Mouse (Mus musculus) spleen, adult 12 weeks (tissue): ENCODE results near the gene Rplp0.
"Not testable (repeated sequence)": the region's sequence is repeated elsewhere in the genome, so short reads cannot be mapped to it uniquely, and the experiment has no call there.

Experiments used
- DNase-seq: peaks from one replicate; pipeline ENCODE4 v3.0.0; 2022; ENCODE audit warnings: low spot score

Gene Rplp0

GRCm38 (mm10) chr5:115559237-115560101 lies at the start of gene Rplp0:
Gene Rplp0 (plus strand): TSS chr5:115559467.
- peak; percentile 100 for DNase-seq

GRCm38 (mm10) chr5:115509790-115510689 lies 49.2 kb upstream of the Rplp0 start:
- DNase-seq: no peak

- no peak for DNase-seq
Measured at GRCm38 (mm10) chr5:115512375-115512774, 46.9 kb upstream of the Rplp0 start.

- DNase-seq: no peak
Measured at GRCm38 (mm10) chr5:115513246-115513645, 46.0 kb upstream of the Rplp0 start.

GRCm38 (mm10) chr5:115513721-115514120 lies 45.5 kb upstream of the Rplp0 start:
- DNase-seq: no peak

- no peak for DNase-seq
Measured at GRCm38 (mm10) chr5:115514346-115514745, 44.9 kb upstream of the Rplp0 start.

- no peak for DNase-seq
Measured at GRCm38 (mm10) chr5:115514896-115515587, 44.2 kb upstream of the Rplp0 start.

GRCm38 (mm10) chr5:115516081-115516907 lies 43.0 kb upstream of the Rplp0 start:
- DNase-seq: no peak

- no peak for DNase-seq
Measured at GRCm38 (mm10) chr5:115516908-115517307, 42.4 kb upstream of the Rplp0 start.

- DNase-seq: no peak
Measured at GRCm38 (mm10) chr5:115517501-115517900, 41.8 kb upstream of the Rplp0 start.

- DNase-seq: not testable (repeated sequence)
Measured at GRCm38 (mm10) chr5:115518214-115518613, 41.1 kb upstream of the Rplp0 start.

- no peak for DNase-seq
Measured at GRCm38 (mm10) chr5:115520325-115520869, 38.9 kb upstream of the Rplp0 start.

- no peak for DNase-seq
Measured at GRCm38 (mm10) chr5:115521553-115522461, 37.5 kb upstream of the Rplp0 start.

- DNase-seq: no peak
Measured at GRCm38 (mm10) chr5:115522531-115522930, 36.7 kb upstream of the Rplp0 start.

- DNase-seq: no peak
Measured at GRCm38 (mm10) chr5:115522981-115523499, 36.2 kb upstream of the Rplp0 start.

GRCm38 (mm10) chr5:115523971-115524370 lies 35.3 kb upstream of the Rplp0 start:
- DNase-seq: no peak

GRCm38 (mm10) chr5:115524471-115524870 lies 34.8 kb upstream of the Rplp0 start:
- DNase-seq: no peak

GRCm38 (mm10) chr5:115525416-115525815 lies 33.9 kb upstream of the Rplp0 start:
- no peak for DNase-seq

- DNase-seq: no peak
Measured at GRCm38 (mm10) chr5:115525943-115526342, 33.3 kb upstream of the Rplp0 start.
